19 mouse cellular contexts compared by ENCODE assay signal in genomic region chr2:117802686-117803085, GRCm38 (mm10).
DNase-seq lines count a peak whose midpoint lies in the region; ATAC-seq lines count a peak whose summit lies in the region.
"Had no signal": no experiment of that assay in that cellular context is flagged by ENCODE, and none has a peak within 500 bp of the region (broad histone marks: within the 10 kb centered on the region; RNA-seq: fewer than 3 reads in every experiment).

No protein-coding gene starts in this region.

- intact Hi-C loops in left cerebral cortex, postnatal 4 days (cut with DNase I) = no loop called here

- H3K9me3 ChIP-seq in kidney, embryonic 15.5 days (replicated peaks) = no peaks in the 10 kb centered on the region
- H3K9me3 ChIP-seq in embryonic facial prominence, embryonic 14.5 days (ENCODE audit: control insufficient read depth, low read length) = no peaks in the 10 kb centered on the region
- H3K9me3 ChIP-seq: heart, embryonic 10.5 days; hindbrain, embryonic 15.5 days; limb, embryonic 12.5 days; midbrain, embryonic 12.5 days; stomach, embryonic 15.5 days had no signal

- H3K4me3 ChIP-seq in kidney, embryonic 15.5 days (replicated peaks) = no peak overlapping the region
- H3K4me3 ChIP-seq in embryonic facial prominence, embryonic 14.5 days (ENCODE audit: low read depth, low read length) = no peak overlapping the region
- H3K4me3 ChIP-seq: heart, embryonic 10.5 days; hindbrain, embryonic 15.5 days; limb, embryonic 12.5 days; midbrain, embryonic 12.5 days; stomach, embryonic 15.5 days had no signal

- DNase-seq in adrenal gland, adult (ENCODE audit: inconsistent age in 2 of 2, low spot score in 1 of 2) = peak; percentile 21 to 66
- DNase-seq in adrenal gland, postnatal 14 days = no peak
- DNase-seq in kidney, postnatal 4 days = no peak
- DNase-seq in embryonic facial prominence, embryonic 14.5 days (ENCODE audit: low spot score) = peak; percentile 12
- DNase-seq in lung, postnatal 10 days = peak; percentile 19
- no peak for DNase-seq in left cerebral cortex, postnatal 4 days
- no peak for DNase-seq in cerebellum, postnatal 4 days (ENCODE audit: low spot score in 2 of 2)
- DNase-seq: adrenal gland, adult 8-10 months; cerebellum, postnatal 10 days; gastrocnemius, postnatal 14 days; kidney, adult 8-10 months; spleen, adult 18-20 months; thymus, postnatal 14 days had no signal

- H3K27me3 ChIP-seq in kidney, embryonic 15.5 days = no peaks in the 10 kb centered on the region
- no peaks in the 10 kb centered on the region for H3K27me3 ChIP-seq in embryonic facial prominence, embryonic 14.5 days (replicated peaks; ENCODE audit: control insufficient read depth, insufficient read depth, low read length)
- H3K27me3 ChIP-seq: hindbrain, embryonic 15.5 days; limb, embryonic 12.5 days; midbrain, embryonic 12.5 days; stomach, embryonic 15.5 days had no signal

- peaks cover 5% of the 10 kb centered on the region; the same call in 1 of the 2 replicates for H3K4me1 ChIP-seq in kidney, embryonic 15.5 days
- peaks cover 15% of the 10 kb centered on the region for H3K4me1 ChIP-seq in embryonic facial prominence, embryonic 14.5 days (ENCODE audit: control insufficient read depth, insufficient read depth, low read length)
- H3K4me1 ChIP-seq: heart, embryonic 10.5 days; hindbrain, embryonic 15.5 days; midbrain, embryonic 12.5 days; stomach, embryonic 15.5 days had no signal

- no peaks in the 10 kb centered on the region for H3K36me3 ChIP-seq in kidney, embryonic 15.5 days
- H3K36me3 ChIP-seq in embryonic facial prominence, embryonic 14.5 days (ENCODE audit: control insufficient read depth, insufficient read depth, low read length) = no peaks in the 10 kb centered on the region
- H3K36me3 ChIP-seq: heart, embryonic 10.5 days; hindbrain, embryonic 15.5 days; limb, embryonic 12.5 days; midbrain, embryonic 12.5 days; stomach, embryonic 15.5 days had no signal

- peak overlapping the region; percentile 60 for H3K27ac ChIP-seq in kidney, embryonic 15.5 days
- no peak overlapping the region; the same call in 1 of the 2 replicates for H3K27ac ChIP-seq in embryonic facial prominence, embryonic 14.5 days (replicated peaks; ENCODE audit: low read depth, low read length)
- H3K27ac ChIP-seq: heart, embryonic 10.5 days; hindbrain, embryonic 15.5 days; limb, embryonic 12.5 days; midbrain, embryonic 12.5 days; stomach, embryonic 15.5 days had no signal

- ATAC-seq in kidney, embryonic 15.5 days (replicated peaks; ENCODE audit: low FRiP score) = no peak
- ATAC-seq in embryonic facial prominence, embryonic 14.5 days (ENCODE audit: low read depth) = no peak

- no peak overlapping the region for H3K4me2 ChIP-seq in kidney, embryonic 15.5 days
- H3K4me2 ChIP-seq in embryonic facial prominence, embryonic 14.5 days (ENCODE audit: low read depth, low read length) = no peak overlapping the region
- H3K4me2 ChIP-seq: hindbrain, embryonic 15.5 days; limb, embryonic 12.5 days; midbrain, embryonic 12.5 days; stomach, embryonic 15.5 days had no signal

- WGBS in kidney, embryonic 15.5 days = 45% methylated on average over 2 of the region's 2 CpGs
- WGBS in embryonic facial prominence, embryonic 14.5 days = 26% methylated on average over 2 of the region's 2 CpGs

- H3K9ac ChIP-seq in kidney, embryonic 15.5 days = no peak overlapping the region
- no peak overlapping the region for H3K9ac ChIP-seq in embryonic facial prominence, embryonic 14.5 days (ENCODE audit: low read depth, low read length)
- H3K9ac ChIP-seq: hindbrain, embryonic 15.5 days; limb, embryonic 12.5 days; midbrain, embryonic 12.5 days; stomach, embryonic 15.5 days had no signal

Comparison
In these comparisons a context has a peak if more than half of its experiments do, and no peak if none do; other contexts are left out.
1. DNase-seq: peak in adrenal gland, adult (2 of 2), embryonic facial prominence, embryonic 14.5 days (single experiment) and lung, postnatal 10 days (single experiment); none in adrenal gland, postnatal 14 days (single experiment), kidney, postnatal 4 days (0 of 2), left cerebral cortex, postnatal 4 days (single experiment) and cerebellum, postnatal 4 days (0 of 2).